Mouse (Mus musculus) hindbrain, embryonic 13.5 days (tissue): ENCODE measurements around the gene Mpv17l2. TPM values are rescaled to one million over a fixed set of nuclear protein-coding genes. Genes with fewer than 3 reads are reported as not detected.

Experiments used
- ATAC-seq: fragments of 200-750 bp; cut with Nextera tagmentation; 2 replicates; pipeline ENCODE4 v1.8.0; 2017; ENCODE audit warnings: moderate TSS enrichment; ENCODE audit not compliant: low FRiP score
- H3K27ac ChIP-seq: fragments of 300-500 bp; sonication (generic); 2 replicates; pipeline ENCODE4 v1.5.1; 2015; ENCODE audit warnings: inconsistent platforms, mild to moderate bottlenecking, moderate library complexity
- H3K27me3 ChIP-seq: fragments of 300-500 bp; sonication (generic); 2 replicates; pipeline ENCODE4 v1.6.1; 2015; ENCODE audit warnings: mild to moderate bottlenecking, inconsistent platforms
- H3K36me3 ChIP-seq: fragments of 300-500 bp; sonication (generic); 2 replicates; pipeline ENCODE4 v1.6.1; 2015; ENCODE audit warnings: mild to moderate bottlenecking, inconsistent platforms
- H3K4me1 ChIP-seq: fragments of 300-500 bp; sonication (generic); replicated peaks from 2 replicates; pipeline ENCODE4 v1.6.1; 2015; ENCODE audit warnings: inconsistent platforms
- H3K4me2 ChIP-seq: fragments of 300-500 bp; sonication (generic); 2 replicates; pipeline ENCODE4 v1.6.1; 2015; ENCODE audit warnings: inconsistent platforms, mild to moderate bottlenecking, moderate library complexity
- H3K4me3 ChIP-seq: fragments of 300-500 bp; sonication (generic); 2 replicates; pipeline ENCODE4 v1.5.1; 2015; ENCODE audit warnings: mild to moderate bottlenecking, inconsistent platforms
- H3K9ac ChIP-seq: fragments of 300-500 bp; sonication (generic); 2 replicates; pipeline ENCODE4 v1.6.1; 2015; ENCODE audit warnings: mild to moderate bottlenecking, inconsistent platforms
- H3K9me3 ChIP-seq: fragments of 300-500 bp; sonication (generic); 2 replicates; pipeline ENCODE4 v1.6.1; 2016; ENCODE audit warnings: inconsistent platforms
- WGBS: fragments of 180-500 bp; shearing (Covaris S2); methylation state at CpG from one replicate; pipeline ENCODE4 v1.1.7; 2015; 5-methylcytosine and 5-hydroxymethylcytosine counted together
- polyA plus RNA-seq: library from polyadenylated mRNA; unstranded; fragments of >200 nt; fragmentation: Nextera tagmentation; extraction: Ambion mirVana; gene quantifications from 2 replicates; pipeline ENCODE4 v1.2.1, GENCODE M21; 2015

Gene Mpv17l2
- polyA plus RNA-seq, 1 experiment from 2014 or later: 44.5 TPM

DNA sequence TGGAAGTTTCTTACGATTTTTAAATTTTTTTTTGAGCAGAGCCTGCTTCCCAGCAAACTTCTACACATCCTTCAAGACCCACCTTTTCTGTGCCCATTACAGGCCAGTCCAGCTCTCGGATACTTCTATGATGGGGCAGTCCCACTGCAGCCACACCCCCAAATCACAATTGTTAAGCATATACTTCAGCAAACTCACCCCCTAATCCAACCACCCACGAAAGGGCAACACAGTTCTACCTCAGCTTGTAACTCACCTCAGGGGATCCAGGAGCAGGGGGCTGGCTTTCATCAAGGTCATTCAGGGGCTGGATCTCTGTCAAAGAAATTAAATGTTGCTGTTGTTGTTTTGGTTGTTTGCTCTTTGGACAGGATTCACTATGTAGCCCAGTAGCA is 26.3 kb upstream of the Mpv17l2 start:
- Histone ChIP-seq H3K27me3 (peaks cover 20% of the 10 kb centered on the region), H3K4me2 (no peak overlapping the region; the same call in 1 of the 2 replicates), H3K27ac (no peak overlapping the region), H3K4me3 (no peak overlapping the region), H3K36me3 (peaks cover 69% of the 10 kb centered on the region), H3K4me1 (peaks cover 22% of the 10 kb centered on the region), H3K9me3 (no peaks in the 10 kb centered on the region), H3K9ac (no peak overlapping the region)
- WGBS: 83% methylated on average over 3 of the region's 3 CpGs
- no peak for ATAC-seq

DNA sequence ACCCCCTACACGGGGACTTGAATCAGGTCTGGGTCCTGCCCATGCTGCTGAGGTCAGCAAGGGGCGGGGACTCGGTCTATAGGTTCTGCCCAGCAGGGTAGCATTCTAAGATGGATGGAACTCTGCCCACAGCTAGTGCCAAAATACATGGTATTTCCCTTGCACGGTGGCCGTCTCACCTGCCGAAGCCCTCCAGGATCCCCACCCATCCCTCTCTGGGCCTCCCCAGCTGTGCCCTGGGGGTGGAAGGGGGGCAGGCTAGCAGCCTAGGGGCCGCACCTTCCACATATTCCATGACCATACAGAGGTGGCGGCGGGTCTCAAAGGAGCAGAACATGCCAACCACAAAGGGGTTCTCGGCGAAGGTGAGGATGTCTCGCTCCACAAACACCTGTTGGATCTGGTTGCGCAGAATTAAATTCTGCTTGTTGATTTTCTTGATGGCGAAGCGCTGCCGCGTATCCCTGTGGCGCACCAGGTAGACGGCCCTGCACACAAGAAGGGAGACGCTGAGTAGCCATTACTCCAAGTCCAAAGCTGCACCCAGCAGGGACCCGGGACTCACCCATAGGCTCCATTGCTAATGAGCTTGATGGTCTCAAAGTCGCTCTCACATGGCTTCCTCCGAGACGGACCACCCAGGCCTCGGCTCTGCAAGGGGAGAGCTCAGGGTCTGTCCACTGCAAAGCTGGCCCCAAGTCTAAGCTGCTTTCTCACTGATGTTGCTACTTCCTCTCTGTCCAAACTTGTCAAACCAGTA is 25.7 kb upstream of the Mpv17l2 start:
- Histone ChIP-seq H3K27me3 (peaks cover 20% of the 10 kb centered on the region), H3K9me3 (no peaks in the 10 kb centered on the region), H3K4me1 (peaks cover 18% of the 10 kb centered on the region), H3K36me3 (peaks cover 75% of the 10 kb centered on the region), H3K4me3 (no peak overlapping the region), H3K27ac (no peak overlapping the region), H3K9ac (0 out of 2 replicates have a peak overlapping the region, but pooled peaks have one; percentile 19), H3K4me2 (no peak overlapping the region)
- ATAC-seq: no peak
- 90% methylated on average over 25 of the region's 25 CpGs for WGBS

DNA sequence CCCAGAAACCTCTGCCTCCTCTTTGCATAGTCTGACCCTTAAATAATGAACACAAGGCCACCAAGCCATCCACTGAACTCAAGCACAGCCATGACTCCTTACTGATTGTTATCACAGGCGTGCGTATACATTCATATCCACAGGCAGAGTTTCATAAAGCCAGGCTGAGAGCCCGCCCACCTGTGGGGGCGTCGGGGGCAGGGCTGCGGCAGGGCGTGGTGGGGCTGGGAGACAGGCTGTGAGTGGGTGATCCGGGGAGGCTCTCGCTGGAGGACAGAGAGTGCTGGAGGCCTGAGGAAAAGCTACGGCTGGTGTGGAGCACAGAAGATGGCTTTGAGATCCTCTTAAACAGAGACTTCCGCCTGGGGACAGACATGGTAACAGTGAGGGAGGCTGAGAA is 19.3 kb upstream of the Mpv17l2 start:
- Histone ChIP-seq H3K27ac (no peak overlapping the region), H3K4me3 (no peak overlapping the region), H3K9ac (no peak overlapping the region), H3K9me3 (no peaks in the 10 kb centered on the region), H3K27me3 (no peaks in the 10 kb centered on the region), H3K36me3 (peaks cover 64% of the 10 kb centered on the region), H3K4me2 (no peak overlapping the region), H3K4me1 (peaks cover 20% of the 10 kb centered on the region)
- ATAC-seq: no peak
- 80% methylated on average over 11 of the region's 11 CpGs for WGBS

DNA sequence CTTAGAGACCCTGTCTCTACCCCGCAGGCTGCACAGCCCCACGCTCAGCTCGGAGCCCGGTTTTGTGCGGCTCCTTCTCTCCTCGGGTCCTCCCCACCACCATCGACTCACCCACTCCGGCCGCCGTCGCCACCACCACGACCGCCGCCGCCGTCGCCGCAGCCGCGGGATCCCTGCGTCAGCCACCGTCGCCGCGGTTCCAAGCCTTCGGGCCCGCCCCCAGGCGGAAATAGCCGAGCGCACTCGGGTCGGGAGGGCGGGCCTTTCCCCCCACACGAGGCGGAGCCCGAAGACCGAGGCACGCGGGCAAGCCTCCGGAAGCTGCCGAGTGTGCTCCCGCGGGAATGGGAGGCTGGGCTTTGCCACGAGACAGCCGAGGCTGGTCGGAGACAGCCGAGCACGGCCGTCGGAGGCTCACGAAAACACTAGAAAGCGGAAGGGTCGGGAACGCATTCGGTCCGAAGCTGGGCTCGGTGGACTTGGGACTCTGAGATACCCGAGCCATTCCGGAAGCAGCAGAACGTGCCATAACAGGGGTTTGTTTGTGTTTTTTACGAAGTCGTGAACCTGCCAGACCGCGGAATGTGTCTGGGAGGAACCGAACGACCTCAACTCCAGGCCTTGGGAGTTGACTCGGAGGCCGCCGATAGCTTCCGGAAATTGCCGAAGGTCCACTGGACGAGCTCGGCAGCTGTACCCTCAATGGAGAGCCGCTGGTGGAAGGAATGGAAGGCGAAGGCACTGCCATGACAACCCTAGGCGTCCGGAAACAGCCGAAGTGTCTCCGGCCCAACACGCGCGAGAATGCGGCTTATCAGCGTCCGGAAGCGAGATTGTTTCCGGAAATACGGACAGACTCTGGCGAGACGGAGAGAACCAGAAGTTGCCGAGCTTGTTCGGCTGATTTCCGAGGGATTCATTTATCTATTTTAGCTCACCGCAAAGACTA is 16.0 kb upstream of the Mpv17l2 start, which contains the start of gene Pik3r2:
Pik3r2 (minus strand) TSS at position 218 of the 949 bp plus-strand sequence.
- peak; percentile 94 for ATAC-seq

DNA sequence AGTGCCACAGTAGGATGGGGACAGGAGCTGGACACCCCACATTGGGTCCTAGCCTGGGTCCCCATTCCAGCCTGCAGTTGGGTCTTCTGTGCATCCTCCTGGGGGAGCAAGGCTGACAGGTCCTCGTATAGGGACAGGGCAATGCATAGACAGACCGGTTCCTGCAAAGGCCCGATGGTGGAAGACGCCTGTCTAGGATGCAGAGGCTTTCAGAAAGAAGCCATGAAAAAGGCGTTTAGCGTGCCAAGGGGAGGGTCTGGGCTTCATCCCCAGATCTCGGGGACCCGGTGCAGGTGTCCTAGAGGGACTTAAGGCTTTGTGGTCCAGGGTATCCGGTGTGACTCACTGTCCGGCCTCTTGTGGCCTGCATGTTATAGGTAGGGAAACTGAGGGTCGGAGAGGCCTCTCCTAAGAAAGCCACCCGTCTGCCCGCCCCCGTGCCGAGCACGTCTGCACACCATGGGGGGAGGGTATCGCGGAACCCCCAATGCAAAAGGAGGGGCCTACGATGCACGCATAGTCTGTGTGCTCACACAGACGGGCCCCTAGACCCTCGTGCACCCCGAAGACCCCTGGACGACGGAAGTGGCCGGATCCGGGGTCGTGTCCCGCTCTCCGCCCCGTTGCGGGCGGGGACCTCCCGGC is 15.2 kb upstream of the Mpv17l2 start:
- Histone ChIP-seq H3K4me1 (peaks cover 54% of the 10 kb centered on the region), H3K9me3 (no peaks in the 10 kb centered on the region), H3K4me3 (peak overlapping the region; percentile 86), H3K27ac (peak overlapping the region; percentile 98), H3K4me2 (peak overlapping the region; percentile 92), H3K27me3 (no peaks in the 10 kb centered on the region), H3K36me3 (peaks cover 68% of the 10 kb centered on the region), H3K9ac (peak overlapping the region; percentile 99)
- ATAC-seq: peak; percentile 4
- WGBS: 3% methylated on average over 34 of the region's 34 CpGs

More for the DNA sequence above, 16.0 kb upstream of the Mpv17l2 start, which contains the start of gene Pik3r2:
- H3K9ac ChIP-seq: peak within 1 kb of the TSS; percentile 99
- peaks cover 68% of the 10 kb centered on the region for H3K36me3 ChIP-seq
- H3K4me3 ChIP-seq: peak within 1 kb of the TSS; percentile 86
- peak within 1 kb of the TSS; percentile 92 for H3K4me2 ChIP-seq
- no peaks in the 10 kb centered on the region for H3K9me3 ChIP-seq
- H3K27ac ChIP-seq: peak within 1 kb of the TSS; percentile 98
- WGBS: under 1% methylated on average over 85 of the region's 94 CpGs
- no peaks in the 10 kb centered on the region for H3K27me3 ChIP-seq
- peaks cover 52% of the 10 kb centered on the region for H3K4me1 ChIP-seq

DNA sequence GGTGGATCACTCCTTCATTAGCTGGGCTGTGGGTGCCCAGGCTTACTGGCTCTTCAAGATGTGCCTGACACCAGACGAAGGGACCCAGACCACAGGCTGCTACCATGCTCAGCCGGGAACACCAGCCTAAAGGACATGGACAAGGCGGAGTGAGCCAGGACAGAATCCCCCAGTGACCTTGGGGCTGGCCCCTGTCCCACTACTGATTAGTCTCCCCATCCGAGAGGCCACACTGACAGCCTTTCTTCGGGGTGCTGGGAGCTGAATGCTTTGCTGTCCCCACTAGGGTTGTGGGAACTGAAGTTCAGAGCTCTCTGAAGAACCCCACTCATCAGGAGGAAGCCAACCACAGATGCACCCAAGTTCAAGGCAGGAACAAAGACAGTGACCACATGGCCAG is 14.5 kb upstream of the Mpv17l2 start:
- H3K36me3 ChIP-seq: peaks cover 68% of the 10 kb centered on the region
- 87% methylated on average over 5 of the region's 5 CpGs for WGBS
- ATAC-seq: no peak
- no peaks in the 10 kb centered on the region for H3K27me3 ChIP-seq
- 0 out of 2 replicates have a peak overlapping the region, but pooled peaks have one; percentile 71 for H3K27ac ChIP-seq
- H3K9ac ChIP-seq: peak overlapping the region; percentile 99
- H3K4me2 ChIP-seq: peak overlapping the region; percentile 92
- H3K4me1 ChIP-seq: peaks cover 54% of the 10 kb centered on the region
- H3K4me3 ChIP-seq: peak overlapping the region; percentile 86
- no peaks in the 10 kb centered on the region for H3K9me3 ChIP-seq

DNA sequence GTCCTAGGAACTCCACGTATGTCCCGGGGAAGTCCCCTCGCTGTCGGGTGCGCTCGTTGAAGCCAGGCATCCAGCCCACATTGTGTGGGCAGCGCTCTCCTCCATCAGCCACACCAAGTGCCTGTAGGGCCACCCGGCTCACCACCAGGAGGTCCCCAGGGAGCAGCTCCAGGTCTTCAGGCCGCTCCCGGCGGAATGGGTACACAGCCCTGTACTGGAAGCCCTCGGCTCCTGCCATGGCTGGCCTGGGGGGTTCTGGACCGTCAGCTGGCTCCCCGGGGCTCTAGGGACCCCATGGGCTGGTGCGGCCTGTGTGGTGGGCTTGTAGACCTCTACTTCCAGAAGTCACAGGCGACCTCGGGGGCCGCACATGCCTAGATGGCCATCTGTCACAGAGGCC is 14.0 kb upstream of the Mpv17l2 start:
- Histone ChIP-seq H3K4me3 (peak overlapping the region; percentile 86), H3K4me1 (peaks cover 56% of the 10 kb centered on the region), H3K9me3 (no peaks in the 10 kb centered on the region), H3K4me2 (peak overlapping the region; percentile 92), H3K27ac (peak overlapping the region; percentile 71; the same call in 1 of the 2 replicates), H3K36me3 (peaks cover 68% of the 10 kb centered on the region), H3K9ac (peak overlapping the region; percentile 99), H3K27me3 (no peaks in the 10 kb centered on the region)
- no peak for ATAC-seq
- whole genome bisulfite sequencing: 94% methylated on average over 18 of the region's 18 CpGs

DNA sequence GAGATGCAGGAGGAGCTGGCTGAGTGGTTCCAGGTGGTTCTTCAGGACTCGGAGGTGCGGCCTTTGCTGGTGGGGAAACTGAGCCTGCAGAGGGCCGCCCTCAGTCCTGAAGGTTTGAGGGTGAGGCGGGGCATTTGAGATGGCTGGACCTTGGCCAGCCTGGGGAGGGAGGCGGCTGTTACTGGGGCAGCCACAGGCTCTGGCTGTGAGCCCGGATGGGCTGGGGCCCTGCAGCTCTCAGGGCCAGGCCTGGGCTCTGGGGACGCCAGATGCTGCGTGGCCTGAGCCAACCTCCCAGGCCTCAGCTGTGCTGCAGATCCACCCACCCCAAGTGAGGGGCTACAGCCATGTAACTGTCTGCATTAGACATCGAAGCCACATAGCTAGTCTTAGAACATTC is 13.1 kb upstream of the Mpv17l2 start:
- no peaks in the 10 kb centered on the region for H3K9me3 ChIP-seq
- ATAC-seq: no peak
- peak overlapping the region; percentile 99 for H3K9ac ChIP-seq
- peak overlapping the region; percentile 71 for H3K27ac ChIP-seq
- peak overlapping the region; percentile 86; the same call in 1 of the 2 replicates for H3K4me3 ChIP-seq
- no peaks in the 10 kb centered on the region for H3K27me3 ChIP-seq
- H3K4me2 ChIP-seq: peak overlapping the region; percentile 92
- peaks cover 60% of the 10 kb centered on the region for H3K4me1 ChIP-seq
- H3K36me3 ChIP-seq: peaks cover 65% of the 10 kb centered on the region
- 47% methylated on average over 9 of the region's 9 CpGs for WGBS

DNA sequence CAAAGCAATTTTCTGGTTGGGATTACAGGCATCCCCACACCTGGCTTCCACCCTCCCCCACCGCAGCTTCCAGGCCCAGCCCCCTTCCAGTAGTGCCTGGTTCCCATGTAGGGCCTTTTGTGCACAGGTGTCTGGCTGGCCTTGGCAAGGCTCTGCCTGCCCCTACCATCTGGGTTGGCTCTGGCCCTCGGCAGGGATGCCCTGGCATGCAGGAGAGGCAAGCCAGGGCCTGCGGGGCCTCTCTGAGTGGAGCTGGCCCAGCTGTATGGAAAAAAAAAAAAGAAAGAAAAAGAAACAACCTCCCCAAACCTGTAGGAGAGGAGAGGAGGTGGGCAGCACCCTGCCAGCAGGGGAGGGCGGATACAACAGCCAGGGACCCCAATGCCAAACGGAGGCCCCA is 12.7 kb upstream of the Mpv17l2 start:
- H3K27ac ChIP-seq: peak overlapping the region; percentile 71
- H3K9ac ChIP-seq: peak overlapping the region; percentile 99
- whole genome bisulfite sequencing: 79% methylated on average over 5 of the region's 5 CpGs
- peaks cover 59% of the 10 kb centered on the region for H3K4me1 ChIP-seq
- 0 out of 2 replicates have a peak, but pooled peaks cover 1% of the 10 kb centered on the region for H3K27me3 ChIP-seq
- H3K36me3 ChIP-seq: peaks cover 65% of the 10 kb centered on the region
- peak overlapping the region; percentile 92; the same call in 1 of the 2 replicates for H3K4me2 ChIP-seq
- ATAC-seq: no peak
- H3K9me3 ChIP-seq: no peaks in the 10 kb centered on the region
- no peak overlapping the region for H3K4me3 ChIP-seq

DNA sequence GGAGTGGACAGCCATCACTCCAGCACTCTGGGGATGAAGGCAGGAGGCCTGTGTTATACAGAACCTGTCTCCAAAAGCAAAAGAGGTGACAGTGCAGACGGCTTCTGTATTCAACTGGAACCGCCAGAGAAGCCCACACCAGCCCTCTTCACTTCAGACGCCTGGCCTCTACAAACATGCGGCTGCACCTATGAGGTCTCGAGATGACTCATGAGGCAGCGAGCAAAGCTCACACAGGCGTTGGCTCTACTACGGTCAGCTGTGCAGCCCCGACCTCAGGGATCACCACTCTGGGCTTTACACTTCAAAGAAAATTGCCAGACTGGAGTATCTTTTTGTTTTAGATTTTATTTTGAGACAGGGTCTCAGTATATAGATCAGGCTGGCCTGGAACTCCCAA is 12.1 kb upstream of the Mpv17l2 start:
- 92% methylated on average over 9 of the region's 9 CpGs for WGBS
- H3K9ac ChIP-seq: peak overlapping the region; percentile 99; the same call in 1 of the 2 replicates
- 0 out of 2 replicates have a peak overlapping the region, but pooled peaks have one; percentile 8 for H3K4me2 ChIP-seq
- peaks cover 6% of the 10 kb centered on the region; the same call in 1 of the 2 replicates for H3K27me3 ChIP-seq
- no peak for ATAC-seq
- H3K27ac ChIP-seq: peak overlapping the region; percentile 71; the same call in 1 of the 2 replicates
- no peak overlapping the region for H3K4me3 ChIP-seq
- peaks cover 54% of the 10 kb centered on the region for H3K4me1 ChIP-seq
- H3K9me3 ChIP-seq: no peaks in the 10 kb centered on the region
- H3K36me3 ChIP-seq: peaks cover 66% of the 10 kb centered on the region

DNA sequence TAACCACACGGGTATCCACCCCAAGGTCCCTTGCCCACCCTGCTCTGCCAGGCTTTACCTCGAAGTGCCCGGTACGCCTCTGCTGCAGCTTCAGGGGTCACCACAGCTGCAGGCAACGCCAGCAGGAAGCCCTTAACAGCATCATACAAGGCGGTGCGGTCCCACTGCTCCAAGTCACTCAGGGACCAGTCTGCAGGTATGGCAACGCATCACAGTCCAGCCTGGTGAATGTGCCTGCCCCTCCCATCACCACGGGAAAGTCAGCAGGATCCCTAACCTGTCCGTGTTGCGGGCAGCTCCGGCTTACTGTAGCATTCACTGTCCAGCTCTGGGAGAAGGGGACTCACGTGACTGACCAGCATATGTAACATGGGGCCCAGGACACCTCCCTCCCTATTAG is 11.3 kb upstream of the Mpv17l2 start:
- H3K27ac ChIP-seq: no peak overlapping the region

More for the DNA sequence above, 11.3 kb upstream of the Mpv17l2 start:
- ATAC-seq: no peak
- Histone ChIP-seq H3K27me3 (peaks cover 14% of the 10 kb centered on the region), H3K9ac (no peak overlapping the region), H3K4me3 (no peak overlapping the region), H3K4me1 (peaks cover 50% of the 10 kb centered on the region), H3K4me2 (no peak overlapping the region), H3K9me3 (no peaks in the 10 kb centered on the region), H3K36me3 (peaks cover 73% of the 10 kb centered on the region)
- WGBS: 98% methylated on average over 13 of the region's 13 CpGs
